Mouse (Mus musculus) gastrocnemius, adult 2 months (tissue): ENCODE measurements around the gene Dtl. TPM values are rescaled to one million over a fixed set of nuclear protein-coding genes. Genes with fewer than 3 reads are reported as not detected.
"Not testable (repeated sequence)": the region's sequence is repeated elsewhere in the genome, so short reads cannot be mapped to it uniquely, and the experiment has no call there.

ENCODE experiments used
- DNase-seq: peaks from one replicate; pipeline ENCODE4 v3.0.0; 2022
- H3K27ac ChIP-seq: fragments of 200-600 bp; 2 replicates; pipeline ENCODE4 v1.8.1; 2022; ENCODE audit warnings: mild to moderate bottlenecking
- H3K4me3 ChIP-seq: fragments of 200-600 bp; 2 replicates; pipeline ENCODE4 v1.8.1; 2022; ENCODE audit warnings: mild to moderate bottlenecking, moderate library complexity
- CTCF ChIP-seq: fragments of 200-600 bp; IDR thresholded peaks from 2 replicates; pipeline ENCODE4 v1.8.1; 2022; ENCODE audit warnings: antibody characterized with exemption, mild to moderate bottlenecking, moderate library complexity
- intact Hi-C: fragments of 180-260 bp; cut with DNase I; formaldehyde crosslinking; loops from one replicate; pipeline ENCODE4 v1.15.1; 2025
- total RNA-seq, 2 experiments: library from RNA; stranded (reverse); gene quantifications; 2 replicates each; pipeline ENCODE4 v1.2.3; 2021

Dtl gene
- total RNA-seq, 2 experiments from 2014 or later = 0.11 TPM; not detected in 1

GRCm38 (mm10) chr1:191527921-191528612 lies 47.3 kb downstream of the Dtl start:
- peak; percentile 69 for DNase-seq
- peak overlapping the region; percentile 68 for H3K27ac ChIP-seq
- TF ChIP-seq CTCF = no peak
- no peak overlapping the region for H3K4me3 ChIP-seq
- intact Hi-C loops = no loop called here

GRCm38 (mm10) chr1:191527089-191527488 lies 48.3 kb downstream of the Dtl start:
- Histone ChIP-seq H3K4me3 (no peak overlapping the region), H3K27ac (peak overlapping the region; percentile 68; the same call in 1 of the 2 replicates)
- intact Hi-C loops = no loop called here
- TF ChIP-seq CTCF = no peak
- DNase-seq = no peak

DNA sequence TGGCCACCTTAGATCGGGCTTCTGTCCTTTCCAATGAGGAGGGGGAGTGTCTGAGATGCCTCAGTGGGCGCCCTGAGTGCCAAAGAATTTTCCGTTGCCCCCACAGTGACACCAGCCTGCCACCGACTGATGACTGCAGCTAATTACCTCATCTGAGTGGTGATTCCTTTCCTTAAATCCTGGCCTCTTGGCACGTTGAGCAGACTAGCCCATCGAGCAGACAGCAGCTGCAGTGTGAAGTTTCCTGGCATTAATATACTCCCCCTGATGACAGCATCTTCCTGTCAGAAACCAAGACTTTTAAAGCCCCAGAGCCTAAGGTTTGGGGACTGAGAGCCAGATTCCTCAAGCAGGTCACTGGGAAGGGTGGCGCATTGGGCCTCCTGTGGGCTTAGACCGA lies 53.9 kb downstream of the Dtl start:
- no peak overlapping the region for H3K4me3 ChIP-seq
- no peak overlapping the region for H3K27ac ChIP-seq
- TF ChIP-seq CTCF = no peak
- no peak for DNase-seq
- intact Hi-C loops = no loop called here

DNA sequence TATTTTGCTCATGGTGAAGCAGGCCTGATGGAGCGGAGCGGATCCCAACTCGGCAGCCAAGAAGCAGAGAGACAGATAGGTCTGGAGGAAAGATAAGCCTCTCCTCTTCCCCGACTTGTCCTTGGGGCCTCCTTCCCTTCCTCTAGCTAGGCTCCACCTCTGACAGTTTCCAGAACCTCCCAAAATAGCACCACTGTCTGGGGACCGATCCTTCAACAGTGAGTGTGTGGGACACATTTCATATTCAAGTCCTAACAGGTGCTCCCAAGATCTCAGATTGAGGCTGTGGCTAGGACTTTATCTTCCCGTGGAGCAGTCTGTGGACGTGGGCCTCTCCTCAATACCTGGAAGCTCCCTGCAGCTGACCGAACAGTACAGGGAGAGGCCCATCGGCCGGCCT lies 54.7 kb downstream of the Dtl start:
- TF ChIP-seq CTCF = no peak
- no peak overlapping the region for H3K4me3 ChIP-seq
- no peak overlapping the region; the same call in 1 of the 2 replicates for H3K27ac ChIP-seq
- intact Hi-C loops = no loop called here
- DNase-seq = no peak

DNA sequence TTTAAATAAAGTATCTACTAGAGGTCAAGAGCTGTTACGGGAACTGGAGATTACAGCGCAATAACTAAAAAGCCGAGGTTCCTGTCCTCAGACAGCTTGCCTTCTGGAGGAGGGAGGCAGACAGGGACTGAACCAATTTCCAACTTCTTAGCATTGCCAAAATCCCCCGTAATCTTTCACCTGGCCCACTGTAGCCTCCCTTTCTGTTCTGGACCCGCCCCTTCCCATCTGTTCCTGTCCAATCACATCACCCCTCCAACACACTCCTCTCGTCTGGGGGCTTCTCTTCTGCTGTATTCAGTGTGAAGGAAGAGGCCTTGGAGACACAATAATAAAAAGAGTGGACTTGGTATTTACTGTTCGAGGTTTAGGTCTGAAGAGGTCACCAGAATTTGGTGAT lies 55.1 kb downstream of the Dtl start:
- Histone ChIP-seq H3K27ac (no peak overlapping the region; the same call in 1 of the 2 replicates), H3K4me3 (no peak overlapping the region)
- TF ChIP-seq CTCF = no peak
- intact Hi-C loops = no loop called here
- no peak for DNase-seq

GRCm38 (mm10) chr1:191519329-191520066 lies 55.8 kb downstream of the Dtl start:
- no peak for DNase-seq
- TF ChIP-seq CTCF = no peak
- Histone ChIP-seq H3K4me3 (no peak overlapping the region), H3K27ac (no peak overlapping the region)
- intact Hi-C loops = no loop called here

DNA sequence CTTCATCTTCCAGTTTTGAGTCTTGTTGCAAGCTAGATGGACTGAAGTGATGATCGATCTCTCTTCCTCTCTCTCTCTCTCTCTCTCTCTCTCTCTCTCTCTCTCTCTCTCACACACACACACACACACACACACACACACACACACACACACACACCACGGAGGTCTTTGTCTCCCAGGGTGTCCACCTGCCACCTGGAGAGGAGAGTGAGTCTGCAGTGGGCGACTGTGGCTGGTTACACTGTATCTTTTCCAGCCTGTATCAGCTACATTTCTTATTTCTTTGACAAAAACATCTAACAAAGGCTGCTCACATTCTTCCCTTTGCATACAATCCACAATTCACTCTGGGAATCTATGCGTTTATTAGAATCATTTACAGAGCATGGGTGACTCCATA lies 56.4 kb downstream of the Dtl start:
- no peak overlapping the region for H3K27ac ChIP-seq
- TF ChIP-seq CTCF = no peak
- intact Hi-C loops = no loop called here
- DNase-seq = no peak
- no peak overlapping the region for H3K4me3 ChIP-seq

GRCm38 (mm10) chr1:191517969-191518368 lies 57.4 kb downstream of the Dtl start:
- intact Hi-C loops = no loop called here
- DNase-seq = no peak
- no peak for TF ChIP-seq CTCF
- no peak overlapping the region for H3K4me3 ChIP-seq
- H3K27ac ChIP-seq = no peak overlapping the region

GRCm38 (mm10) chr1:191517056-191517455 lies 58.3 kb downstream of the Dtl start:
- no peak overlapping the region for H3K27ac ChIP-seq
- no peak for TF ChIP-seq CTCF
- intact Hi-C loops = no loop called here
- DNase-seq = no peak
- no peak overlapping the region for H3K4me3 ChIP-seq

GRCm38 (mm10) chr1:191516351-191516750 lies 59.0 kb downstream of the Dtl start:
- DNase-seq, H3K27ac ChIP-seq, intact Hi-C loops, H3K4me3 ChIP-seq: not testable (repeated sequence)

DNA sequence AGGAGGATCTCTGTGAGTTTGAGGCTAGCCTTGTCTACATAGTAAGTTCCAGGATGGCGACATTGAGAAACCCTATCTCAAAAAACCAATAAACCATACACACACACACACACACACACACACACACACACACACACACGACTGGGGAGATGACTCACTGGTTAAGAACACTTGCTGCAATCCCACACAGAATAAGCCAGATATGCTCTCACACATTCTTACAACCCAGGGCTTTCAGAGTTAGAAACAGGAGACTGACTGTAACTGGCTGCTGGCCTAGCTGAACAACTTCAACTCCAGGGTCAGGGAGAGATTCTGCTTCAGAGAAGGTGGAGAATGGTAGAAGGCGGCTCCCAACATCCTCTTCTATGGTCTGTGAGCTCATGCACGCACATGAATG lies 62.1 kb downstream of the Dtl start:
- TF ChIP-seq CTCF = no peak
- no peak for DNase-seq
- Histone ChIP-seq H3K27ac (no peak overlapping the region), H3K4me3 (no peak overlapping the region)
- intact Hi-C loops = no loop called here

GRCm38 (mm10) chr1:191512383-191512782 lies 63.0 kb downstream of the Dtl start:
- TF ChIP-seq CTCF = no peak
- no peak for DNase-seq
- Histone ChIP-seq H3K27ac (no peak overlapping the region), H3K4me3 (no peak overlapping the region)
- intact Hi-C loops = no loop called here

DNA sequence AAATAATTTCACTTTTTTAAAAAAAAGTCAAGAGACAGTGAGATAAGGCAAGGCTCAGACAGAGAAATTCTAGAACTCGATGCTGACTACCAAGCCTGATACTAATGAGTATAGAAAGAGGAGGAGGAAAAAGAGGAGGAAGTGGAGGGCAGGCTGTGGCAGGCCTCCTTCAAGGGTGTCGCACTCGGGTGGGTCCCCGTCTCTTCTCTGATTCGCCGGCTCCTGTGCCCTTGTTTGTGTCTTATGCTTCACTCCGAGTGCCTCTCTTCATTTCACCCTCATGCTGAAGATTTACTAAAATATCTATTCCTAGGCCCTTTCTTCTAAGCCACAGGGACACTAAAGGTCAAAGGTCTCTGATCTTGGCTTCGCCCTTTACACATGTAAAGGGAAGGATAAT lies 63.8 kb downstream of the Dtl start:
- intact Hi-C loops = no loop called here
- no peak for TF ChIP-seq CTCF
- DNase-seq = no peak

DNA sequence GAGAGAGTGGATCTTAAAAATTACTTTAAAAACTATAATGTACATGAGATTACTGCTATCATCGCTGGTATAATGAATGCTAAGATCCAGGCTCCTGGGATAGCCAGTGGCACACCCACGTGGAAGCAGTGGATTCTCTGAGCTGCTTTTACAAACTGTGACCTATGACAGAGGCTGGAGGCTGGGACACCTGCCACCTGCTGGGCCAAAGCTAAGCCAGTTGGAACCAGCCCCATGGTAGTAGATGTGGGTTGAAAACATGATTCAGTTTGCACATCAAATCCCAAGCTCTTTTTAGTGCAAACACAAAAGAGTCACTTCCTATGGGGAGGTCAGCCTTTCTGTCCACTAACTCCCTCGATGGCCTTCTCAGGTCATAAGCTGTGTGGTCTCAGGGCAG lies 65.5 kb downstream of the Dtl start:
- H3K4me3 ChIP-seq = no peak overlapping the region
- no peak overlapping the region for H3K27ac ChIP-seq
- intact Hi-C loops = no loop called here
- no peak for DNase-seq
- peak; percentile 32 for TF ChIP-seq CTCF

More for the DNA sequence above, 63.8 kb downstream of the Dtl start:
- Histone ChIP-seq H3K4me3 (no peak overlapping the region), H3K27ac (no peak overlapping the region)
